Mouse (Mus musculus): ENCODE measurements around the gene Sdsl. TPM values are rescaled to one million over a fixed set of nuclear protein-coding genes. Genes with fewer than 3 reads are reported as not detected.

Sdsl gene
- polyA plus RNA-seq, 1 experiment from 2014 or later: 7.0 TPM

- no peaks in the 10 kb centered on the region for H3K27me3 ChIP-seq (replicated peaks)
- ATAC-seq (ENCODE audit: low FRiP score, low read depth): no peak
- no peak overlapping the region for H3K27ac ChIP-seq
- 76% methylated on average over 11 of the region's 11 CpGs for WGBS
- no peak overlapping the region for H3K9ac ChIP-seq
- no peak overlapping the region for H3K4me2 ChIP-seq (replicated peaks)
- no peaks in the 10 kb centered on the region for H3K9me3 ChIP-seq
- H3K4me1 ChIP-seq: peaks cover 6% of the 10 kb centered on the region; the same call in 1 of the 2 replicates
- no peak overlapping the region for H3K4me3 ChIP-seq
- H3K36me3 ChIP-seq: peaks cover 35% of the 10 kb centered on the region
Measured at GRCm38 (mm10) chr5:120492437-120492836, 19.8 kb upstream of the Sdsl start.

- no peak overlapping the region for H3K4me3 ChIP-seq
- no peak overlapping the region for H3K9ac ChIP-seq
- H3K4me2 ChIP-seq (replicated peaks): no peak overlapping the region
- no peaks in the 10 kb centered on the region for H3K27me3 ChIP-seq (replicated peaks)
- H3K4me1 ChIP-seq: peaks cover 6% of the 10 kb centered on the region; the same call in 1 of the 2 replicates
- H3K36me3 ChIP-seq: peaks cover 52% of the 10 kb centered on the region
- H3K27ac ChIP-seq: no peak overlapping the region
- WGBS: 89% methylated on average over 8 of the region's 8 CpGs
- no peaks in the 10 kb centered on the region for H3K9me3 ChIP-seq
- no peak for ATAC-seq (ENCODE audit: low FRiP score, low read depth)
Measured at GRCm38 (mm10) chr5:120490679-120491192, 18.1 kb upstream of the Sdsl start.

- peaks cover 66% of the 10 kb centered on the region for H3K36me3 ChIP-seq
- no peaks in the 10 kb centered on the region for H3K27me3 ChIP-seq (replicated peaks)
- WGBS: 90% methylated on average over 8 of the region's 8 CpGs
- H3K4me1 ChIP-seq: no peaks in the 10 kb centered on the region; the same call in 1 of the 2 replicates
- no peak overlapping the region for H3K27ac ChIP-seq
- ATAC-seq (ENCODE audit: low FRiP score, low read depth): no peak
- no peak overlapping the region for H3K4me3 ChIP-seq
- no peak overlapping the region for H3K4me2 ChIP-seq (replicated peaks)
- no peaks in the 10 kb centered on the region for H3K9me3 ChIP-seq
- H3K9ac ChIP-seq: no peak overlapping the region
Measured at GRCm38 (mm10) chr5:120487844-120488243, 15.2 kb upstream of the Sdsl start.

GRCm38 (mm10) chr5:120483399-120483798, 10.8 kb upstream of the Sdsl start:
- 92% methylated on average over 19 of the region's 19 CpGs for WGBS
- Histone ChIP-seq H3K27me3 (replicated peaks) (no peaks in the 10 kb centered on the region), H3K4me3 (no peak overlapping the region), H3K4me2 (replicated peaks) (no peak overlapping the region), H3K9ac (no peak overlapping the region), H3K36me3 (peaks cover 48% of the 10 kb centered on the region), H3K27ac (no peak overlapping the region), H3K4me1 (no peaks in the 10 kb centered on the region), H3K9me3 (no peaks in the 10 kb centered on the region)
- ATAC-seq (ENCODE audit: low FRiP score, low read depth): no peak

- 63% methylated on average over 9 of the region's 9 CpGs for WGBS
- H3K36me3 ChIP-seq: peaks cover 27% of the 10 kb centered on the region
- H3K4me3 ChIP-seq: no peak overlapping the region
- no peaks in the 10 kb centered on the region for H3K27me3 ChIP-seq (replicated peaks)
- H3K27ac ChIP-seq: no peak overlapping the region
- no peaks in the 10 kb centered on the region for H3K4me1 ChIP-seq
- H3K9ac ChIP-seq: no peak overlapping the region
- H3K9me3 ChIP-seq: no peaks in the 10 kb centered on the region
- no peak for ATAC-seq (ENCODE audit: low FRiP score, low read depth)
- no peak overlapping the region for H3K4me2 ChIP-seq (replicated peaks)
Measured at GRCm38 (mm10) chr5:120481205-120481604, 8.6 kb upstream of the Sdsl start.

GRCm38 (mm10) chr5:120479538-120479937, 6.9 kb upstream of the Sdsl start:
- no peak overlapping the region for H3K4me2 ChIP-seq (replicated peaks)
- ATAC-seq (ENCODE audit: low FRiP score, low read depth): no peak
- H3K36me3 ChIP-seq: peaks cover 11% of the 10 kb centered on the region; the same call in 1 of the 2 replicates
- no peaks in the 10 kb centered on the region for H3K9me3 ChIP-seq
- H3K27ac ChIP-seq: no peak overlapping the region
- WGBS: 67% methylated on average over 4 of the region's 4 CpGs
- no peaks in the 10 kb centered on the region for H3K27me3 ChIP-seq (replicated peaks)
- no peak overlapping the region for H3K4me3 ChIP-seq
- H3K9ac ChIP-seq: no peak overlapping the region
- no peaks in the 10 kb centered on the region for H3K4me1 ChIP-seq

- H3K9me3 ChIP-seq: no peaks in the 10 kb centered on the region
- no peaks in the 10 kb centered on the region for H3K27me3 ChIP-seq (replicated peaks)
- no peak overlapping the region for H3K4me3 ChIP-seq
- 93% methylated on average over 5 of the region's 5 CpGs for WGBS
- no peak overlapping the region for H3K27ac ChIP-seq
- no peak overlapping the region for H3K9ac ChIP-seq
- H3K4me1 ChIP-seq: no peaks in the 10 kb centered on the region
- no peaks in the 10 kb centered on the region for H3K36me3 ChIP-seq
- no peak overlapping the region for H3K4me2 ChIP-seq (replicated peaks)
- ATAC-seq (ENCODE audit: low FRiP score, low read depth): no peak
Measured at GRCm38 (mm10) chr5:120477993-120478392, 5.4 kb upstream of the Sdsl start.

GRCm38 (mm10) chr5:120476296-120476695, 3.7 kb upstream of the Sdsl start, which contains the start of gene Sds:
TSS of gene Sds (plus strand) at chr5:120476526.
- no peak for ATAC-seq (ENCODE audit: low FRiP score, low read depth)
- Histone ChIP-seq H3K36me3 (no peaks in the 10 kb centered on the region), H3K4me3 (no peak within 1 kb of the TSS), H3K9me3 (no peaks in the 10 kb centered on the region), H3K27me3 (replicated peaks) (no peaks in the 10 kb centered on the region), H3K4me1 (no peaks in the 10 kb centered on the region), H3K4me2 (replicated peaks) (no peak within 1 kb of the TSS), H3K27ac (no peak within 1 kb of the TSS), H3K9ac (no peak within 1 kb of the TSS; the same call in 1 of the 2 replicates)
- 14% methylated on average over 13 of the region's 13 CpGs for WGBS

- no peaks in the 10 kb centered on the region for H3K27me3 ChIP-seq (replicated peaks)
- H3K36me3 ChIP-seq: no peaks in the 10 kb centered on the region
- no peaks in the 10 kb centered on the region for H3K9me3 ChIP-seq
- ATAC-seq (ENCODE audit: low FRiP score, low read depth): no peak
- H3K4me3 ChIP-seq: no peak overlapping the region
- H3K9ac ChIP-seq: no peak overlapping the region
- H3K27ac ChIP-seq: no peak overlapping the region
- no peaks in the 10 kb centered on the region for H3K4me1 ChIP-seq
- H3K4me2 ChIP-seq (replicated peaks): no peak overlapping the region
- WGBS: 51% methylated on average over 8 of the region's 8 CpGs
Measured at GRCm38 (mm10) chr5:120475861-120476260, 3.3 kb upstream of the Sdsl start.

- H3K27ac ChIP-seq: no peak overlapping the region
- no peak overlapping the region for H3K4me2 ChIP-seq (replicated peaks)
- no peaks in the 10 kb centered on the region for H3K9me3 ChIP-seq
- H3K4me3 ChIP-seq: no peak overlapping the region
- no peaks in the 10 kb centered on the region for H3K4me1 ChIP-seq
- H3K9ac ChIP-seq: no peak overlapping the region
- no peak for ATAC-seq (ENCODE audit: low FRiP score, low read depth)
- no peaks in the 10 kb centered on the region for H3K36me3 ChIP-seq
- no peaks in the 10 kb centered on the region; the same call in 1 of the 2 replicates for H3K27me3 ChIP-seq (replicated peaks)
- WGBS: 97% methylated on average over 2 of the region's 2 CpGs
Measured at GRCm38 (mm10) chr5:120473361-120473760, 751 bp upstream of the Sdsl start.

GRCm38 (mm10) chr5:120471538-120471937, 1.1 kb downstream of the Sdsl start:
- no peaks in the 10 kb centered on the region for H3K9me3 ChIP-seq
- H3K36me3 ChIP-seq: no peaks in the 10 kb centered on the region
- no peak for ATAC-seq (ENCODE audit: low FRiP score, low read depth)
- H3K4me3 ChIP-seq: no peak overlapping the region
- H3K4me2 ChIP-seq (replicated peaks): no peak overlapping the region
- no peaks in the 10 kb centered on the region; the same call in 1 of the 2 replicates for H3K27me3 ChIP-seq (replicated peaks)
- no peak overlapping the region for H3K9ac ChIP-seq
- no peak overlapping the region for H3K27ac ChIP-seq
- no peaks in the 10 kb centered on the region for H3K4me1 ChIP-seq
- WGBS: 54% methylated on average over 4 of the region's 4 CpGs

- no peak overlapping the region for H3K4me2 ChIP-seq (replicated peaks)
- H3K9me3 ChIP-seq: no peaks in the 10 kb centered on the region
- no peak overlapping the region for H3K4me3 ChIP-seq
- no peak overlapping the region for H3K27ac ChIP-seq
- H3K4me1 ChIP-seq: no peaks in the 10 kb centered on the region
- H3K36me3 ChIP-seq: no peaks in the 10 kb centered on the region
- H3K27me3 ChIP-seq (replicated peaks): no peaks in the 10 kb centered on the region; the same call in 1 of the 2 replicates
- 87% methylated on average over 6 of the region's 6 CpGs for WGBS
- H3K9ac ChIP-seq: no peak overlapping the region
- no peak for ATAC-seq (ENCODE audit: low FRiP score, low read depth)
Measured at GRCm38 (mm10) chr5:120468830-120469229, 3.8 kb downstream of the Sdsl start.

GRCm38 (mm10) chr5:120468336-120468735, 4.3 kb downstream of the Sdsl start:
- H3K9ac ChIP-seq: no peak overlapping the region
- ATAC-seq (ENCODE audit: low FRiP score, low read depth): no peak
- H3K4me2 ChIP-seq (replicated peaks): no peak overlapping the region
- H3K27ac ChIP-seq: no peak overlapping the region
- H3K9me3 ChIP-seq: no peaks in the 10 kb centered on the region
- no peaks in the 10 kb centered on the region for H3K4me1 ChIP-seq
- H3K27me3 ChIP-seq (replicated peaks): no peaks in the 10 kb centered on the region; the same call in 1 of the 2 replicates
- H3K4me3 ChIP-seq: no peak overlapping the region
- H3K36me3 ChIP-seq: no peaks in the 10 kb centered on the region
- WGBS: 82% methylated on average over 5 of the region's 5 CpGs

All from neural tube, embryonic 12.5 days (tissue).